Mouse (Mus musculus): ENCODE results near the gene Olfr459.

Olfr459 gene

GRCm38 (mm10) chr6:41775077-41775476 lies at the start of gene Olfr459:
TSS of gene Olfr459 (minus strand) at chr6:41775177.
- no peak for DNase-seq (ENCODE audit: low spot score)

- DNase-seq (ENCODE audit: low spot score), result no peak
These were observed 49.1 kb upstream of the Olfr459 start for GRCm38 (mm10) chr6:41824086-41824485.

- no peak for DNase-seq (ENCODE audit: low spot score)
These were observed 11.7 kb upstream of the Olfr459 start for GRCm38 (mm10) chr6:41786700-41787099.

GRCm38 (mm10) chr6:41775721-41776120 lies 744 bp upstream of the Olfr459 start:
- DNase-seq (ENCODE audit: low spot score), result no peak

GRCm38 (mm10) chr6:41769872-41770271 lies 5.1 kb downstream of the Olfr459 start:
- no peak for DNase-seq (ENCODE audit: low spot score)

- DNase-seq (ENCODE audit: low spot score), result no peak
These were observed 10.7 kb downstream of the Olfr459 start for GRCm38 (mm10) chr6:41764306-41764705.

GRCm38 (mm10) chr6:41762370-41762757 lies 12.6 kb downstream of the Olfr459 start:
- DNase-seq (ENCODE audit: low spot score), result no peak

- peak; percentile 43 for DNase-seq (ENCODE audit: low spot score)
These were observed 13.1 kb downstream of the Olfr459 start for GRCm38 (mm10) chr6:41761702-41762369.

- no peak for DNase-seq (ENCODE audit: low spot score)
These were observed 15.4 kb downstream of the Olfr459 start for GRCm38 (mm10) chr6:41759618-41760017.

- DNase-seq (ENCODE audit: low spot score), result no peak
These were observed 16.6 kb downstream of the Olfr459 start for GRCm38 (mm10) chr6:41758421-41758820.

- no peak for DNase-seq (ENCODE audit: low spot score)
These were observed 17.8 kb downstream of the Olfr459 start for GRCm38 (mm10) chr6:41757199-41757598.

- DNase-seq (ENCODE audit: low spot score), result no peak
These were observed 20.4 kb downstream of the Olfr459 start for GRCm38 (mm10) chr6:41754626-41755025.

- no peak for DNase-seq (ENCODE audit: low spot score)
These were observed 30.1 kb downstream of the Olfr459 start for GRCm38 (mm10) chr6:41744664-41745392.

GRCm38 (mm10) chr6:41741101-41741500 lies 33.9 kb downstream of the Olfr459 start:
- no peak for DNase-seq (ENCODE audit: low spot score)

GRCm38 (mm10) chr6:41734719-41735470 lies 40.1 kb downstream of the Olfr459 start:
- DNase-seq (ENCODE audit: low spot score), result no peak

GRCm38 (mm10) chr6:41727989-41728609 lies 46.9 kb downstream of the Olfr459 start:
- no peak for DNase-seq (ENCODE audit: low spot score)

- DNase-seq (ENCODE audit: low spot score), result no peak
These were observed 53.5 kb downstream of the Olfr459 start for GRCm38 (mm10) chr6:41721430-41721829.

Data from MN1 (cell line).